Mouse (Mus musculus) layer of hippocampus, postnatal 25 days (tissue): ENCODE measurements around the gene Batf. TPM values are rescaled to one million over a fixed set of nuclear protein-coding genes. Genes with fewer than 3 reads are reported as not detected.
A peak's percentile ranks its signal among the peaks of the same experiment; 100 is the strongest.
"Not testable (repeated sequence)": the region's sequence is repeated elsewhere in the genome, so short reads cannot be mapped to it uniquely, and the experiment has no call there.

Source experiments
- DNase-seq, 2 experiments: peaks; one replicate each; pipeline ENCODE4 v3.0.0; 2022; ENCODE audit warnings: mixed read lengths in 2 of 2, low spot score in 1 of 2; ENCODE audit errors: extremely low spot score in 1 of 2
- total RNA-seq, 2 experiments: library from RNA; stranded (reverse); gene quantifications; 2 replicates each; pipeline ENCODE4 v1.2.3; 2021

Gene Batf
- total RNA-seq, 2 experiments from 2014 or later, result 0.30 to 0.40 TPM

DNA sequence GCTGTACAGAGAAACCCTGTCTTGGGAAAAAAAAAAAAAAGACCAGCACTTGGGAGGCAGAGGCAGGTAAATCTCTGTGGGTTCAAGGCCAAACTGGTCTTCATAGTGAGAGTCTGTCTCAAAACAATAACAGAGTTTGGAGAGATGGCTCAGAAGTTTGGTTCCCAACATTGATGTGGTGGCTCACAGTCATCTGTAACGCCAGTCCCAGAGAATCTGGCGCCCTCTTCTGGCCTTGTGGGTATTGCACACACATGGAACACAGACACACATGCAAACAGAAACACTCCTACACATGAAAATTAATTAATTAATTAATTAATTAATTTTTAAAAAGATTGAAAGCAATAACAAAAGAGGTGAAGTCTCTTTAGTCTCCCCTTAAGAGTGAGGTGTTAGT is 4.1 kb upstream of the Batf start:
- DNase-seq, result no peak

DNA sequence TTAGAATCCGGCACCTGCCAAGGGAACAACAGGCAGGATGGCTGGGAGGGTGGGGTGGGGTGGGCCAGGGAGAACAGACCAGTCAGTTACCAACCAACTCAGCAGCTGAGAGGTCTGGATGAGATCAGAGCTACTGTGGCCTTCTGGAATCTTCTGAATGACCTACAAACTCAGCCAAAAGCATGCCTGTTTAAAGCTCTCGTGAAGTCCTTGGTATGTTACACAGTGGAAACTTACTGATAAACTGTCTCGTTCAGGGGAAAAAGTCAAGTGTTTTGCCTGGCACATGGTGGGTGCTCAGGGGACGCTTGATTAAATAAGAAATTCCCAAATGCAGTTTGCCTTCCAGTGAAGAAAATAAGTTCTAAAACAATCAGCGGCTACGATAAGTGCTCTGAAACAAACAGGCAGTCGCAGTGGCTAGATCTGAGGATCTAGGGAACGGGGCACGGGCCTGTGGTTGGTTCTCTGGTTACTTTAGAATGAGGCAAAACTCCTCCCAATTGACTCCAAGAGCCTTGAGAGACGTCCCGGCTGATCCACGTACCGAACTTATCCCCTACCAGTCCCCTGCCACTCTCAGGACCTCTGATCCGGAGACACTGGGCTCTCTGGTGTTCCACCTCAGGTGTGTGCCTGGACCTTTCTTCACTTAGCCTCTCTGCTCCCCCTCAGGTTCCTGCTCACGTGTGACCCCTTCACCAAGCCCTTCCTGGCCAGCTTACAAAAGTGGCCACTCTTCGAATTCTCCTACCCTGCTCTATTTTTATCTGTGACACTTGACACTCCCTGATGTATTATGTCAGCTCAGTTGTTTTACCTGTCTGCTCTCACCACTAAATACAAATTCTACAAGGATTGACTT is 1.8 kb upstream of the Batf start:
- no peak for DNase-seq

DNA sequence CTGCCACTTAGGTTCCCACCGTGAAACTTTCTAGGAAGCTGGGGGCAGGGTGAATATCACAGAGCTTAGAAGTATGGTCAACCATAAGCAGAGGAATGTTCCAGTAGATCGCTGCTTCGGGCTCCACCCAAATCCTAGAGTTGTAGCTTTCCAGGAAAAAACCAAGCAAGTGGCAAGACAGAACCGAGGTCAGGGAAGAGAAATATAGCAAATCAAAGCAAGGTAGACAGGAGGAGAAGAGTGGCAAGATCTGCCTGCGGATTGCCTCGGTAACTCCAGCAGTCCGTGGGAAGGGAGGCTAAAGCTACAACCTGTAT is 706 bp downstream of the Batf start:
- DNase-seq, result no peak

DNA sequence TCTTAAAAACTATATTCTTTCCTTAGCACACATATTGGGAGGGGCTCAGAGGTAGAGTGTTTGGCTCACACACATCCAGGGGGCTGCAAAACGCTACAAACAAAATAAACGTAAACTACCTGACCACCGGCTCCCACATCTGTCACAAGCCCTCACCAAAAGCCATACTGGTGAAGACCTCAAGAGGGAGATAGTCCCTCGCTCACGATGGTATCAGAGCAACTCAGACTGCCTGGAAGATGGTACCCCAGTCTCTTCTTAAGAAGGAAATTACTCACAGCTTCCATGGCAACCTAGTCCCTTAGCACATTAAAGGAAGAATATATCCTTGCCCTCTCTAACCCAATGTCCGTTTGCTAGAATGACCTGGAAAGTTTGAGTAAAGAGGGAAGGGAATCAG is 1.4 kb downstream of the Batf start:
- DNase-seq, result no peak

DNA sequence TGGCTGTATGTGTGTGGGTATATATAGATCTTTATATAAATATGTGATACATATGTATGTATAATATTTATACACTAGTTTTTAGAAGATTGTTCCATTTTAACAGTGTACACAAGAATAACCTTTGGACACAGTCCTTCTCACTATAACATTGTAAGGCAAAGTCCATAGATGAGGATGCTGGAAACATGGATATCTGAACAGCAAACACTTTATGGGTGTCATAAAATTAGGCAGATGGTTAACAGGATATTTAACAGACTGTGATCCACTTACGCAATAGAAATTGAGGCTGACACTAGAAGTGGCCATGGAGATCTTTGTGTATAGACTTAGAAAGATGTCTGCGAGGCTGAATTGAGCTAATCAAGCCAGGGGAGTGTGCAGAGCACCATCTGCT is 9.3 kb downstream of the Batf start:
- no peak for DNase-seq

DNA sequence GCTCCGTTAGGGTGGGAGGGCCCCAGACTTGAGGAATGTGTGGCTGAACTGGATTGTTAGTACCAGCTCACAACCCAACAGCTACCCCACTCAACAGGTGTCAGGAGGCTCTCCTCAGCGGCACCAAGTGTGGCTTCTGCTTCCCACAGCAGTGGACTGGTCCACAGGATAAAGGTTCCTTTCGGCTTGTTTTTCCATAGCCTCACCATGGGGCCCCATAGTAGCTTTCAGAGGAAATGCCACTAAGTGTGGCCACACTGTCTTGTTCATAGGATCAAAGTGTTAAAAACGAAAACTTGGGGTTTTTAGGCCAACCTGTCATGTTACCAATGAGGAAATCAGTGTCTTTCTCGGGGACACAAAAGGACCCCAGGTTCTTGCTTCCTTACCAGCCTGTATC is 10.0 kb downstream of the Batf start:
- no peak for DNase-seq

DNA sequence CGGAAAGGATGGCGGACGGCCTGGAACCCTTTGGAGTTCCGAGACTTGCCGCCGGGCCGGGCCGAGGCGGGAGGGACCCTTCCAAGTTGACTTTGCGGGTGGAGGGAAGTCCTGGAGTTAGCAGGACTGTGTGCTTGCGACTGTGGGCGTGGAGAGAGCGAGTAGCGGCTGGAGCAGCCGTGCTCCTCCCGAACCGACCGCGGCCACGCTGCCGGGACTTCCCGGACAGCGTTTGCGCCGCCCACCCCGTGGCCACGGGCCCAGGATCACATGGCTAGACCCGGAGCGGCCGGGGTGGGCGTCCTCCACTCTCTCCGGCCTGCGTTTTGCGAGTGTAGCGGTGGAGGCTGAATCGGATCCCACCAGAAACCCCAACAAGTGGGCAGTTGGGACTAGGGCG is 11.7 kb downstream of the Batf start:
- DNase-seq, result not testable (repeated sequence)

DNA sequence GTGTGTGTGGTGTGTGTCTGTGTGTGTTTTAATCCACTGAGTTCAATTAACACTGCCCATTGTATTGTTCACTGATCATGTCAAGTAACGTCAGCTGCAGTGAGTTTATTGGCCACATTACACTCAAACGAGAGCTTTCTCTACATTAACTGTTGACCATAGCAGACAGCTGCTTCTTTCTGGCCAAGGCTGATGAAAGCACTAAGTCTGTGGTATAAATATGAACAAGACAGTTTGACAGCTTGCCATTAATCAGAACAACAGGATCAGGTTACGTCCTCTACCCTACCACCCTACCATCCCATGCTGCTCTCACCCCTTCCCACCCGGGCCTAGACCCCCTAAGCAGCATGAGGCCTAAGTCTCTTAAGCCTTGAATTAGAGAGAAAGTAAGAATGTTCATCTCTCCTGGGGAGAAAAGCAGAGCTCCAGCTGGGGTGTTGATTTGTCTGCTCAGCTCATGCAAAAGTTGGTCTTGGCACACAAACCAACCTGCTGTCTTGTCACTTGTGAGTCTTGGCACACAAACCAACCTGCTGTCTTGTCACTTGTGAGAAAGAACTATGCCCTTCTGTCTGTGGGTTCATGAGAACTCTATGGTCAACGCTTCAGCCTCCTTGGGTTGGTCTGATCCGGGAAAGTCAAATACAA is 13.8 kb downstream of the Batf start:
- DNase-seq, result no peak

DNA sequence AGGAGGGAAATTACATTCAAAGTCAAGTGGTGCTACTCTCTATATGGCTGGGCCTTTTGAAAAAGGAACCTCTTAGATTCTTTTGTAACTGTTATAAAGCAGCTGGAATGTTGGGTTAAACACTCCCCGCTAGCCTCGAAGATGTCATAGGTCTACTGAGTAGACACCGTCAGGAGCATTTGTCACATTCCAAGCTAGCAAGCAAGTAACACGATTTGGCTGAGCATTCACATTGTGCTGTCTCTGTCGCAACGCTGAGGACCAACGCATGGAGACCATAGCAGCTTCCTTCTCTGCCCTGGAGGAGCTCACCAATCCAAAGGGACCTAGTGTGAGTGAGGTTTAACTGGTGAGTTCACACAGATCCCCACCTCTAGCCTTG is 14.4 kb downstream of the Batf start:
- DNase-seq, result no peak

DNA sequence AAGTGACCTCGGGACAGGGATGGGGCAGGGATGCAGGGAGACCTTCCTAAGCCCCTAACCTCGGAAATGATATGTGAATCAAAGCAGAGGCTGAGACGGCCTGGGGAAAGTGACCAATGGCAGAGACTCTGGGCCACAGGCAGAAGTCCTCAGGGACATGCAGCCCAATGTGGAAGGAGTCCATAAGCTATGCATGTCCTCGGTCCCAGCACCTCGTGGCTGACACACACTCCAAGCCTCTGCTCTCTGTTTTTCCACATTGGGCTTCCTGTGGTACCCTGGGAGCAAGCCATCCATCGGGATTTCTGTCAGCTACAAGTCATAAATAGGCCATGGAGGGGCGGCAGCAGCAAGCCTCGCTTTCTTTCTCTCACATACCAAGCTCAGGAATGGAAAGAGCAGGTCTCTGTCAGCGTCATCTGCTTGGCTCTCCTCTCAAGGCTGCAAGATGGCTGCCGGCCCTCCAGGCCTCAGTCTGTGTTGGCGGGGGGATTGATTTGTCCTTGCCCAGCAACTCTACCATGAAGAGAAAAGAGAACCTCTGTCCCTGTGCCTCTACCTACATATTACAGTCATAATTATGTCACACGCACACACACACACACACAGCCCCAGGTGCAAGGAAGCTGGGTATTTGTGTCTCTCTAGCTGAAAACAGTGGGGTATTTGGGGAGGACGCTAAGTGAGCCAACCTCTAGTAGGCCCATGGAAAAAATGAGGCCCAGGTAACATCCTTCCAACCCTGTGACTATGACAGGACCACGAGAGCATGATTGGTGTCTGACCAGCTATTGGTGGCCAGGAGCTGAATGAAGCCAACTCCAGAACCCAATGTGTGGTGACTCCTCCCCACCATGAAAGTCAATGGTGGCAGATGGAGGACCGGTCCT is 15.9 kb downstream of the Batf start:
- DNase-seq, result no peak

DNA sequence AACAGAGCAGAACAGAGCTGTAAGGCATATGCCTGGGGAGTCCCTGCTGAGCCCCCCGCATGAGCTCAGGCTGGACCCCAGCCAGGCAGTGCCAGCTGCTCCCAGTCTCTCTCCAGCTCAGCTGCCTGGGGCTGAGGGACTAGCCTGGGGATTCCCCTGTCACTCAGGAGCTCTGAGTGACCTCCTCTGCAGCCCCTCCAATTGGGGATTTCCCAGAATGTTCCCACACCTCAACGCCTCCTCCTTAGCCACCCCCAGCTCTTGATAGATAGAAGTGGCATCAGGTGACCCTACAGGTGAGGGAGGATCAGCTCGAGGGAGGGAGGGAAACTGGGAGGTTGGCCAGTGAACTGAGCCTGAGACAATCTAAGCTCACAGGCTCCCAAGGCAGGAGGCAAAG is 17.0 kb downstream of the Batf start:
- peak; percentile 13 to 14 for DNase-seq

DNA sequence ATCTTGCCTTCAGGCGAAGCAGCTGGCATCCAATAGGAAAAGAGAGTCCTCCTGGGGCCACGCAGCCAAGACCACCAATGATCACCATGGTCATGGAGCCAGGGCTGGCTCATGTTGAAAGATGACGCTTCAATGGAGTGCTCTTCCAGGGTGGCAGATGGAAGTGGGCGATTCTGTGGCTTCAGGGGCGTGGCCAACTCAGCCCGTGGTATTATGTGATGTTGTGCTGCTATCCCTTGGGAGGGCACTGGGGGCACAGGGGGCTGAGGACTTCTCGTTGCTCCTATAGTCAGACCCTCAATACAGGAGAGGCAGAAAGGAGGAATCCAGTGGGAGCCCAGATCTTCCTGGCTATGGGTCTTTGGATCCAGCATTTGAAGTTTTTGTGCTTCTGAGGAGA is 18.1 kb downstream of the Batf start:
- no peak for DNase-seq

DNA sequence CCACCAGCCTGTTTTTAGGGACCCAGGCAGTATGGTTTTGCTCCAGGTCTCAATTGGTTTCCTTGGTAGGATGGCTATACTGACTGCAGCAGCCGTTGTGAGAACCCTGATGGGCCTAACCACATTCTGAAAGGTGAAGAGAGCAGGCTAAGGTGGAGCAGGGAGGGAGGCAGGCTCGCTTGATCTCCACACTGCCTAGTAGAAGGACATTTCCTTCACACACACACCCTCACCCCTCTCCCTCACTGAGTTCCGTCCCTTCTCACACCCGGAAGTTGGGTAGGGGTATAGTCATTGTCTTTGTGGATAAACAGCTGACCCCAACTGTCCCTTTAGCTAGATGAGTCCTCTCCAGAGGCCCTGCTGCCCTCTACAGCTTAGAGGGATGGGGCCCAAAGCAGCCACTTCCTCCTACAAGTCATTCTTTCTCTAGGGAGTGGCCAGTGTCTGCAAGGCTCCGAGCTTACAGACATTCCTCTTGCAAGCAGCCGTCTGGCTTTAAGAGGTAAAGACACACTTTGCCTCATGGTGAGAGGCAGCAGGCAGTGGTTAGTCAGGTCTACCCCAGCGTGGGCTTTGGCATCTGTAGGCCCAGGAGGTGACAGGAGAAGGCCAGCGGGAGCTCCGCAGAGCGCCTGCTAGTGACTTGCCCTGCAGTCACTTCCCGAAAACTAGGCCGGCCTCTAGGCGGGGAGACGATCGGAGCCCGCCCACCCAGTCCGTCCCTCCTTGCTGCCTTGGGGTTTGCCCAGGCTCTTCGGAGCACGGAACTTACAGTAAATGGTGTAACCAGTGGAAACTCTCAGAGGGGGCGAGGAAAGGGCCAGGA is 18.7 kb downstream of the Batf start:
- peak; percentile 15 to 24 for DNase-seq

DNA sequence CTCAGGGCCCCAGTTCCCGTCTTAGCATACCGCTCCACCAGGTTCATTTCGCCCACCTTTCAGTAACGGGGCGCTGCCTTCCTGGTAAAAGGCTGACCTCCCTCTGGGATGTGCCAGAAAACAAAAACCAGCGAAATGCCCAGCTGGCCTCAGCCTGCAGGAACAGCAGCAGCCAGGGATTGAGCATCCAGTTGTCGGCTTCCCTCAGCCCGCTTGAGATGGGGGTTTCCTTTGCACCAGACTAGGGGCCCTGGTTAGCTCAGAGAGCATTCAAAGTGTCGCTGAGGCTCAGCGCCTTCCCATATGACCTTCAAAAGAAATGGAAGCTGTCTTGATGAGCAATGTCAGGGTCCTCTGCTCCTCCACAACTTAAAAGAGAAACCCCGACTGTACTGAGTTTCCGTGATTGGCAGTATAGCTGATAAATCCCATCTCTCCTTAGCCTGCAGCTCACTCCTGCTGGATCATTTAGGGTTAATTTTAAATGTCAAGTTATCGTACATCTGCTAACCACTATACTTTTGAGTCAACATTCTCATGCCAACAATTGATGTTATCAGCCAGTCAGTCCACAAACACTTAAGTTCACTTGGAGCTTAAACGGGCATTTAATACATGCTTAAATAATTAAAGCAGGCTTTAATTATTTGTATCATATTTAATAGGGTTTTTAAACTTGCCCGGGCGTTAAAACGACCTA is 19.5 kb downstream of the Batf start:
- DNase-seq, result no peak

DNA sequence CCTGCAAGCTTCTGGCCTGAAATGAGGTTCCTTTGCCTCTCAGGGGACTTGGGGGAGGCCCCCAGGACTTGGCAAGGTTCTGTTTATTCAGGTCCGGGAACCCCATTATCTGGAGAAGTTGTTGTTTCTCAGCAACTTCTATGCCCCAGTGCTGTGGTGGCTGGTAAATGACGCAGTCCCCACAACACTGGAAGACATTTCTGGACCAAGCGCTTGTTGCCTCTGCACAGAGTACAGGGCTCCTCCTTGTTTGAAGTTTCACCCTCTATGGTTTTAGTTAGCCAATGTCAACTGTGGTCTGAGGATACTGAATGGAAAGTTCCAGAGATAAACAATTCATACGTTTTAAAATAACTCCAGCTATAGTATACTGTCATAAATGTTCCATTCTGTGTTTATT is 20.4 kb downstream of the Batf start:
- DNase-seq, result no peak

DNA sequence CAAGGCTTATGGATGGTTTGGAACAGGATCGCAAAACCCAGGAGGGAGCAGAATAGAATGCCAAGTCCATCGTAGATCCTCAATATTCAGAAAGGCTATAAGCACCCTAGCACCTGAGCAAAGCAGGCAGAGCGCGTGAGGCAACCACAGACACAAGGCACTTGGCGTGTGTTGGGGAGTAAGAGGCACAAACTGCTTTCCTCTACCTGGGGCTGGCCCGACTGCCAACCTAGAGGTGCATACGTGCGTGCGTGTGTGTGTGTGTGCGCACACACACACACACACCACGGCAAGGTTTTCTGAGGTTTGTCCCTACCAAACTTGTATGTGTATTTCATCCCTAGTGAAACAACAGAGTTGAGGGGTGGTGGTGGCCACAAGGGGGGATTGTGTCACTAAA is 20.9 kb downstream of the Batf start:
- no peak for DNase-seq

DNA sequence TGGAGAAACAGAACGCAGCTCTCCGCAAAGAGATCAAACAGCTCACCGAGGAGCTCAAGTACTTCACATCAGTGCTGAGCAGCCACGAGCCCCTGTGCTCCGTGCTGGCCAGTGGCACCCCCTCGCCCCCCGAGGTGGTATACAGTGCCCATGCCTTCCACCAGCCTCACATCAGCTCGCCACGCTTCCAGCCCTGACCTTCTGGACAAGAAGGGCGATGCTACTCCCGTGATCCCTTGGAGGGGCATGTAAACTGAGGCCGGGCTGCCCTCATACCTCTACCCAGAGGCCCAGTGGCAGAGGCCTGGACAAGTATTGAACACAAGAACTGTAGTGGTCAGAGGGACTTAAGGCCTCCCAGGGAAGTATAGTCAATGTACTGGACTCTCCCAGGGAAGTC is 22.1 kb downstream of the Batf start:
- DNase-seq, result no peak

DNA sequence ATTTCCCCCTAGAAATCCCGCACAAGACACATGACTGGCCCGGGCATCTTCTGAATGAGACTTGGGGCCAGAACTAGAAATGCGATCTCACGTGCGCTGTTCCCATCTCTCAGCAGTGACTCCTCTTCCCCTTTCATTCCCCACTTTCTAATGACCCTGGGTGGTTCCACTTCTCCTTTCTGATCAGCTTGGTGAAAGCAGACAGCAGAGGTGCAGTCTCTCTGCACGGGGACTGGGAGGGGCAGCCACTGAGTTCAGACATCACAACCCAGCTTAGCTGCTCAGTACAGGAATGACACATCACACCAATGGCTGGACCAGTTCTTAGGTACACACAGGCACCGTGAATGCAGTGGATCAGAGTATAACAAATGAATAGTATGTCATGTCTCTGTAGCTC is 24.2 kb downstream of the Batf start:
- DNase-seq, result no peak

DNA sequence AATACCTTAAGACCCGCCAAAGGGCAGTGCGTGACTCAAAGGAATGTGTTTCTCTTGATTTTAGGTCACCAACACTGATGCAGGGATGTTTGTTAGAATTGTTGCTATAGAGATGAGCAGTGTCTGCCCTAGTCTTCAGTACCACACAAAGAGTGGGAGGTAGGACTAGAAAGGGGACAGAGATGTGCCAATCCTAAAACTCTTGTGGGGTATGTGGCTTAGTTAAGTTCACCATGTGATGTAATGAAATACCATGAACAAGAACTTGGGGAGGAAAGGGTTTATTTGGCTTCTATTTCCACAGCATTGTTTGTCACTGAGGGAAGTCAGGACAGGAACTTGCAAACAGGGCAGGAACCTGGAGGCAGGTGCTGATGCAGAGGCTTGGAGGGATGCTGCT is 26.1 kb downstream of the Batf start:
- DNase-seq, result no peak

DNA sequence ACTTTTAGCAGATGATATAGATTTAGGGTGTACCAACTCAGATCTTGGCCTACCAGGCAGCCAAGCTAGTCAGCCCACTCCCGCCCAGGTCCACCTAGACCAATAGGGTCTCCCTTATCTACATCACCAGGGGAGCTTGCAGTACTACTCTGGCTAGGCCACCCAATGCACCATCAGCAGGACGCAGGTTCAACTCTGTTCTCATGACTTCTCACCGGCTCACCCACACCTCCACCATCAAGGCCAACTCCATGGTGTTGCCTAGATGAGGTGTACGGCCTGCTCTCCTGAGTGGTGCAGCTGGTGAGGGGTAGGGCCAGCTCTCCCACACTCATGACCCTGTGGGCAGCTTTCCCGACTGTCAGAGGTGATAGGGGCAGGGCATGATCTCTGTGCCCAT is 27.7 kb downstream of the Batf start:
- no peak for DNase-seq
